Mouse (Mus musculus) lung, embryonic 15.5 days (tissue): Measurements from ENCODE around the gene Arsg. TPM values are rescaled to one million over a fixed set of nuclear protein-coding genes. Genes with fewer than 3 reads are reported as not detected.
"Not testable (repeated sequence)": the region's sequence is repeated elsewhere in the genome, so short reads cannot be mapped to it uniquely, and the experiment has no call there.

Source experiments
- ATAC-seq: fragments of 200-750 bp; cut with Nextera tagmentation; 2 replicates; pipeline ENCODE4 v1.8.0; 2017; ENCODE audit warnings: moderate number of reproducible peaks, borderline replicate concordance; ENCODE audit not compliant: low FRiP score, low TSS enrichment; ENCODE audit errors: extremely low read depth
- H3K27ac ChIP-seq: fragments of 300-500 bp; sonication (generic); 2 replicates; pipeline ENCODE4 v1.5.1; 2015; ENCODE audit warnings: moderate library complexity, mild to moderate bottlenecking, inconsistent platforms
- H3K27me3 ChIP-seq: fragments of 300-500 bp; sonication (generic); 2 replicates; pipeline ENCODE4 v1.6.1; 2015; ENCODE audit warnings: inconsistent platforms
- H3K36me3 ChIP-seq: fragments of 300-500 bp; sonication (generic); 2 replicates; pipeline ENCODE4 v1.6.1; 2015; ENCODE audit warnings: inconsistent platforms
- H3K4me1 ChIP-seq: fragments of 300-500 bp; sonication (generic); 2 replicates; pipeline ENCODE4 v1.6.1; 2015; ENCODE audit warnings: inconsistent platforms
- H3K4me2 ChIP-seq: fragments of 300-500 bp; sonication (generic); 2 replicates; pipeline ENCODE4 v1.6.1; 2015; ENCODE audit warnings: inconsistent platforms, mild to moderate bottlenecking, moderate library complexity
- H3K4me3 ChIP-seq: fragments of 300-500 bp; sonication (generic); 2 replicates; pipeline ENCODE4 v1.5.1; 2015; ENCODE audit warnings: mild to moderate bottlenecking, inconsistent platforms
- H3K9ac ChIP-seq: fragments of 300-500 bp; sonication (generic); 2 replicates; pipeline ENCODE4 v1.6.1; 2015; ENCODE audit warnings: inconsistent platforms
- H3K9me3 ChIP-seq: fragments of 300-500 bp; sonication (generic); 2 replicates; pipeline ENCODE4 v1.6.1; 2016; ENCODE audit warnings: inconsistent platforms
- WGBS: fragments of 180-500 bp; shearing (Covaris S2); methylation state at CpG from one replicate; pipeline ENCODE4 v1.1.7; 2015; 5-methylcytosine and 5-hydroxymethylcytosine counted together
- polyA plus RNA-seq: library from polyadenylated mRNA; unstranded; fragments of >200 nt; fragmentation: Nextera tagmentation; extraction: Ambion mirVana; gene quantifications from 2 replicates; pipeline ENCODE4 v1.2.1, GENCODE M21; 2015

The Arsg gene
- polyA plus RNA-seq, 1 experiment from 2014 or later, result 4.2 TPM

DNA sequence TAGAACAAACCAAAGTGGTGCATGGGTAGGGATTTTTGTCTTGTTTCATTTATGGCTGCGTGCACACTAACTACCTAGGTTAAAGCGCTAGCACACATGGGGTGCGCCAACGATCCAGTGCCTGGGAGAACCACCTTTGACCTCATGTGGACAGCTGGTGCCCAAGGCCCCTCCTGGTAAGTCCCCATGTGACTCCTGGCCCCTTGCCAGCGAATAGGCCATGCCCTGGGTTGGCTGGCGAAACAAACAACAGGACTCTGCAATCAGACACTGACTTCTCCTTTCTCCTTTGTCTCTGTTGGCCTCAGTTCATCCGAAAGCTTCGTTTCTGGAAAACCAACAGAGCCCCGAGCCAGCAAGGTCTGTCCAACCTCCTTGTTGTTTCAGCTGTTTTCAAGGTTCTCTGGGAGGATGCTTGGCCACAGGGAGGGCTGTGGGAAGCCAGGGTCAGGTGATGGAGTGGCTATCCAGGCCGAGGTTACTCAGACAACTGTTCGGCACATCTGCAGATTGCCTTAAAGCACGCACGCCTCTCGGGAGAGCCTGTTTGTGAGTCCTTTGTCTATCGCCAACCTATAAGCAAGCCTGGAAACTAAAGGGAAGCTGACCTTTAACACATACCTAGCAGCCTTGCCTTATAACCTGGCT, 12.3 kb downstream of the Arsg start:
- no peak for ATAC-seq
- Histone ChIP-seq H3K9ac (no peak overlapping the region), H3K9me3 (no peaks in the 10 kb centered on the region), H3K4me3 (no peak overlapping the region), H3K4me2 (no peak overlapping the region), H3K36me3 (no peaks in the 10 kb centered on the region), H3K4me1 (no peaks in the 10 kb centered on the region), H3K27me3 (no peaks in the 10 kb centered on the region), H3K27ac (no peak overlapping the region)
- 86% methylated on average over 15 of the region's 15 CpGs for WGBS

DNA sequence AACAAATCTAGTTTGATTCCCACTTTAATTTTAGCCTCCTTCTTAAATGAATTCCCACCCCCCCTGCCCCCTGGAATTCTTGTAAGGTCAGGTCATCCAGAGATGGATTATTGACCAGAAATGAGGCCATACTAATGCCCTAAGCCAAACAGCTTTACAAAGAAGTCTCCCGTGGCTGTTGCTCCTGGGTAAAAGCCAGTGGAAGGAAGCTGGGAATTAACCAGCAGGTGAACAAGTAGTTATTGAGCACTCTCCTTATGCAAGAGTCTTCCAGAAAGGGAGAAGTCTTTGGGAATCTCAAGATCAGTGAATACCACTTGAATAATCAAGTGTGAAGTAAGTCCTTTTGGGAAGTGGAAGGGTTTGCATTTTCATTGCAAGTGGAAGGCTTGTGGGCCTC, 13.9 kb downstream of the Arsg start:
- no peak for ATAC-seq
- Histone ChIP-seq H3K27me3 (no peaks in the 10 kb centered on the region), H3K9me3 (no peaks in the 10 kb centered on the region), H3K4me1 (no peaks in the 10 kb centered on the region), H3K9ac (no peak overlapping the region), H3K4me3 (no peak overlapping the region), H3K36me3 (no peaks in the 10 kb centered on the region), H3K27ac (no peak overlapping the region), H3K4me2 (no peak overlapping the region)
- 28% methylated on average over 1 of the region's 1 CpGs for WGBS

DNA sequence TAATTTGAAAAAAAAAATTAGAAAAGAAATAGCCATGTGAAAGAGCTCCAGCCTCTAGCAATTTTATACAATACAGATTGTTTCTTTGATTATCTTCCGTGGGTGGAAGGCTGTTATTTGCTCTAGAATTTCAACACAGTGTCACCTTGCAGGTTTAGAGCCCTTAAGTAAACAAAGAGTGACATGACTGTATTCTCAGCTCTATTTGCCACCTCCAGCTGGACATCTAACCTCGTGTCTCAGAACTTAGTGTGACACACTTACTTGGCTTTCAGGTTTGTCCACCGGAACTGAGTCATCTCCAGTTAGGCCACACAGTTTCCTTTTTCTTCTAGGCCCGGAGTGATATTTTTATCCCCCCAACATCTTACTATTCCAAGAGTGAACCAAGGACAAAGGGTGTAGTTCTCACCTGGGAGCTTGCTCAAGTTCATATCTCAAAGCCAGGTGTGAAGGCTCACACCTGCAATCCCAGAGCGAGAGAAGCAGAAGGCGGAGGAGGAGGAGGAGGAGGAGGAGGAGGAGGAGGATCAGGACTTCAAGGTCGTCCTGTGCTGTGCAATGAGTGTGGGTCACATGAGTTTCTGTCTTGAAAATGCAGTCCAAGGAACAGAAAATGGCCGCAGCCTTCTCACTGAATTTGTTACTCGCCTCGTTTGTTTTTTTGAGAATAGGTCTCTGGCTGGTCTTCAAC, 15.0 kb downstream of the Arsg start:
- Histone ChIP-seq H3K4me3 (no peak overlapping the region), H3K27ac (no peak overlapping the region), H3K4me2 (no peak overlapping the region), H3K36me3 (no peaks in the 10 kb centered on the region), H3K27me3 (no peaks in the 10 kb centered on the region), H3K4me1 (no peaks in the 10 kb centered on the region), H3K9ac (no peak overlapping the region), H3K9me3 (no peaks in the 10 kb centered on the region)
- 51% methylated on average over 10 of the region's 10 CpGs for WGBS
- no peak for ATAC-seq

- no peaks in the 10 kb centered on the region for H3K4me1 ChIP-seq
- no peak overlapping the region for H3K4me3 ChIP-seq
- H3K36me3 ChIP-seq, result no peaks in the 10 kb centered on the region
- no peak overlapping the region for H3K27ac ChIP-seq
- no peak for ATAC-seq
- 72% methylated on average over 2 of the region's 2 CpGs for WGBS
- H3K9ac ChIP-seq, result no peak overlapping the region
- no peak overlapping the region for H3K4me2 ChIP-seq
- no peaks in the 10 kb centered on the region for H3K27me3 ChIP-seq
- H3K9me3 ChIP-seq, result no peaks in the 10 kb centered on the region
Observed at GRCm38 (mm10) chr11:109489763-109490162, 16.6 kb downstream of the Arsg start.

- no peak for ATAC-seq
- peaks cover 20% of the 10 kb centered on the region for H3K4me1 ChIP-seq
- 68% methylated on average over 4 of the region's 4 CpGs for WGBS
- H3K4me2 ChIP-seq, result no peak overlapping the region
- no peaks in the 10 kb centered on the region for H3K9me3 ChIP-seq
- no peaks in the 10 kb centered on the region for H3K27me3 ChIP-seq
- H3K9ac ChIP-seq, result no peak overlapping the region
- H3K4me3 ChIP-seq, result no peak overlapping the region
- no peak overlapping the region for H3K27ac ChIP-seq
- no peaks in the 10 kb centered on the region for H3K36me3 ChIP-seq
Observed at GRCm38 (mm10) chr11:109491844-109492243, 18.7 kb downstream of the Arsg start.

- H3K9ac ChIP-seq, H3K4me3 ChIP-seq, H3K27me3 ChIP-seq, H3K9me3 ChIP-seq, H3K27ac ChIP-seq, ATAC-seq, H3K36me3 ChIP-seq, H3K4me2 ChIP-seq: not testable (repeated sequence)
- peaks cover 21% of the 10 kb centered on the region for H3K4me1 ChIP-seq
- WGBS, result 54% methylated on average over 8 of the region's 8 CpGs
Observed at GRCm38 (mm10) chr11:109492847-109493464, 19.8 kb downstream of the Arsg start.

GRCm38 (mm10) chr11:109494890-109495770, 22.0 kb downstream of the Arsg start:
- peaks cover 21% of the 10 kb centered on the region for H3K4me1 ChIP-seq
- no peaks in the 10 kb centered on the region for H3K36me3 ChIP-seq
- peak overlapping the region; percentile 3; the same call in 1 of the 2 replicates for H3K4me2 ChIP-seq
- no peaks in the 10 kb centered on the region for H3K27me3 ChIP-seq
- no peak overlapping the region for H3K27ac ChIP-seq
- ATAC-seq, result no peak
- 27% methylated on average over 24 of the region's 24 CpGs for WGBS
- H3K9ac ChIP-seq, result no peak overlapping the region
- no peak overlapping the region for H3K4me3 ChIP-seq
- H3K9me3 ChIP-seq, result no peaks in the 10 kb centered on the region

- H3K27me3 ChIP-seq, result no peaks in the 10 kb centered on the region
- H3K4me1 ChIP-seq, result peaks cover 21% of the 10 kb centered on the region
- H3K9me3 ChIP-seq, result no peaks in the 10 kb centered on the region
- peak overlapping the region; percentile 3; the same call in 1 of the 2 replicates for H3K4me2 ChIP-seq
- no peaks in the 10 kb centered on the region for H3K36me3 ChIP-seq
- no peak for ATAC-seq
- H3K9ac ChIP-seq, result no peak overlapping the region
- 26% methylated on average over 14 of the region's 14 CpGs for WGBS
- no peak overlapping the region; the same call in 1 of the 2 replicates for H3K27ac ChIP-seq
- H3K4me3 ChIP-seq, result no peak overlapping the region
Observed at GRCm38 (mm10) chr11:109495771-109496474, 22.7 kb downstream of the Arsg start.

DNA sequence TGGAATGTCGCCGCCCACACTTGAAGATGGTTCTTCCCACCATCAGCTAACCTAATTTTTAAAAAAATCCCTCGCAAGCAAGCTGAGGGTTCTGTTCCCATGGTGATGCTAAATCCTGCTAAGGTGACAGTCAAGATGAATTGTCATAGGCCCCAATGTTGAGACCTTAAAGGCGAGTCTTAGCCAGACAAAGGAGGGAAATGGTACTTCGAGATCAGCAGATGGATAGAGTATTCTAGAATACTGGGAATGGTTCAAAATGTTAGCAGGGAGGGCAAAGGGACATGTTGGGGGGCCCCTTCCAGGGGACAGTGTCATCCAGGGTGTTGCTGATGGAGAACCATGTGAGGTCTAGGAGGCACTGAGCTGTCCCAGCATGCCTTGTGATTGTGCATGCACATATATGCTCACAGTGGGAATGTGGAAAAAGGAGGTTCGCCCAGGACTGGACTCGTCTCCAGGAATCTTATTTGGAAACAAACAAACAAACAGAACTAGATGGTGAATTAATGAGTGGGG, 23.4 kb downstream of the Arsg start:
- Histone ChIP-seq H3K4me1 (peaks cover 21% of the 10 kb centered on the region), H3K9ac (no peak overlapping the region), H3K9me3 (no peaks in the 10 kb centered on the region), H3K36me3 (no peaks in the 10 kb centered on the region), H3K27ac (no peak overlapping the region; the same call in 1 of the 2 replicates), H3K4me3 (no peak overlapping the region), H3K4me2 (peak overlapping the region; percentile 3; the same call in 1 of the 2 replicates), H3K27me3 (no peaks in the 10 kb centered on the region)
- 64% methylated on average over 7 of the region's 7 CpGs for WGBS
- ATAC-seq, result no peak

- ATAC-seq, result no peak
- 86% methylated on average over 6 of the region's 6 CpGs for WGBS
- H3K27me3 ChIP-seq, result no peaks in the 10 kb centered on the region
Observed at GRCm38 (mm10) chr11:109496996-109497714, 24.0 kb downstream of the Arsg start.

More at GRCm38 (mm10) chr11:109496996-109497714, 24.0 kb downstream of the Arsg start:
- H3K9ac ChIP-seq, result no peak overlapping the region
- no peak overlapping the region for H3K27ac ChIP-seq
- no peaks in the 10 kb centered on the region for H3K9me3 ChIP-seq
- H3K4me3 ChIP-seq, result no peak overlapping the region
- no peaks in the 10 kb centered on the region for H3K36me3 ChIP-seq
- peaks cover 21% of the 10 kb centered on the region for H3K4me1 ChIP-seq
- H3K4me2 ChIP-seq, result no peak overlapping the region
